Mouse (Mus musculus): ENCODE measurements around the gene Lsm2. TPM values are rescaled to one million over a fixed set of nuclear protein-coding genes. Genes with fewer than 3 reads are reported as not detected.
"Not testable (repeated sequence)": the region's sequence is repeated elsewhere in the genome, so short reads cannot be mapped to it uniquely, and the experiment has no call there.

Gene Lsm2
- polyA plus RNA-seq, 1 experiment from 2014 or later, result 159 TPM

GRCm38 (mm10) chr17:34972069-34972749 lies 9.5 kb upstream of the Lsm2 start, which contains the start of the genes Hspa1a and Hspa1l:
Gene Hspa1a (minus strand): TSS chr17:34972156.
Gene Hspa1l (plus strand): TSS chr17:34972703.
- Histone ChIP-seq H3K27me3 (peaks cover 26% of the 10 kb centered on the region), H3K4me3 (peak within 1 kb of the TSS; percentile 43), H3K27ac (peak within 1 kb of the TSS; percentile 27; the same call in 1 of the 2 replicates), H3K4me2 (peak within 1 kb of the TSS; percentile 78)
- H3K4me1 ChIP-seq, H3K36me3 ChIP-seq, H3K9ac ChIP-seq, H3K9me3 ChIP-seq: not testable (repeated sequence)
- under 1% methylated on average over 33 of the region's 33 CpGs for WGBS
- peak; percentile 92 for ATAC-seq (ENCODE audit: insufficient number of reproducible peaks, low FRiP score, low TSS enrichment, low read depth)

- no peak for ATAC-seq (ENCODE audit: insufficient number of reproducible peaks, low FRiP score, low TSS enrichment, low read depth)
- no peaks in the 10 kb centered on the region for H3K36me3 ChIP-seq
- no peak overlapping the region for H3K27ac ChIP-seq
- no peak overlapping the region for H3K4me2 ChIP-seq
- peaks cover 11% of the 10 kb centered on the region for H3K4me1 ChIP-seq
- no peaks in the 10 kb centered on the region for H3K27me3 ChIP-seq
- no peak overlapping the region for H3K9ac ChIP-seq
- no peaks in the 10 kb centered on the region for H3K9me3 ChIP-seq
- no peak overlapping the region for H3K4me3 ChIP-seq
- 83% methylated on average over 3 of the region's 3 CpGs for WGBS
Observed at GRCm38 (mm10) chr17:34975581-34976492, 5.8 kb upstream of the Lsm2 start.

DNA sequence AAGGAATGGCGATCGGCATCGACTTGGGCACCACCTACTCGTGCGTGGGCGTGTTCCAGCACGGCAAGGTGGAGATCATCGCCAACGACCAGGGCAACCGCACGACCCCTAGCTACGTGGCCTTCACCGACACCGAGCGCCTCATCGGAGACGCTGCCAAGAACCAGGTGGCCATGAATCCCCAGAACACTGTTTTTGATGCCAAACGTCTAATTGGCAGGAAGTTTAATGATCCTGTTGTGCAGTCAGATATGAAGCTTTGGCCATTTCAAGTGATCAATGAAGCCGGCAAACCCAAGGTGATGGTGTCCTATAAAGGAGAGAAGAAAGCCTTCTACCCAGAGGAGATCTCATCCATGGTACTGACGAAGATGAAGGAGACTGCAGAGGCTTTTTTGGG lies 4.7 kb upstream of the Lsm2 start:
- H3K4me2 ChIP-seq, result no peak overlapping the region
- no peaks in the 10 kb centered on the region for H3K36me3 ChIP-seq
- peaks cover 14% of the 10 kb centered on the region for H3K4me1 ChIP-seq
- no peak overlapping the region for H3K27ac ChIP-seq
- no peaks in the 10 kb centered on the region for H3K27me3 ChIP-seq
- no peaks in the 10 kb centered on the region for H3K9me3 ChIP-seq
- no peak overlapping the region for H3K4me3 ChIP-seq
- ATAC-seq (ENCODE audit: insufficient number of reproducible peaks, low FRiP score, low TSS enrichment, low read depth), result no peak
- no peak overlapping the region for H3K9ac ChIP-seq
- 91% methylated on average over 20 of the region's 20 CpGs for WGBS

- Histone ChIP-seq H3K27me3 (no peaks in the 10 kb centered on the region), H3K4me1 (peaks cover 18% of the 10 kb centered on the region), H3K9ac (no peak overlapping the region), H3K9me3 (no peaks in the 10 kb centered on the region), H3K36me3 (no peaks in the 10 kb centered on the region), H3K27ac (no peak overlapping the region), H3K4me2 (no peak overlapping the region), H3K4me3 (no peak overlapping the region)
- ATAC-seq (ENCODE audit: insufficient number of reproducible peaks, low FRiP score, low TSS enrichment, low read depth), result no peak
- 85% methylated on average over 27 of the region's 27 CpGs for WGBS
Observed at GRCm38 (mm10) chr17:34978239-34978638, 3.4 kb upstream of the Lsm2 start.

- Histone ChIP-seq H3K4me1 (peaks cover 21% of the 10 kb centered on the region), H3K27me3 (no peaks in the 10 kb centered on the region), H3K9me3 (no peaks in the 10 kb centered on the region), H3K27ac (no peak overlapping the region), H3K4me2 (no peak overlapping the region), H3K36me3 (no peaks in the 10 kb centered on the region), H3K9ac (no peak overlapping the region), H3K4me3 (no peak overlapping the region)
- WGBS, result 90% methylated on average over 4 of the region's 4 CpGs
- no peak for ATAC-seq (ENCODE audit: insufficient number of reproducible peaks, low FRiP score, low TSS enrichment, low read depth)
Observed at GRCm38 (mm10) chr17:34979631-34980030, 2.0 kb upstream of the Lsm2 start.

GRCm38 (mm10) chr17:34980655-34981054 lies 1.0 kb upstream of the Lsm2 start:
- H3K27ac ChIP-seq, result peak overlapping the region; percentile 100
- H3K9ac ChIP-seq, result peak overlapping the region; percentile 91; the same call in 1 of the 2 replicates
- peaks cover 8% of the 10 kb centered on the region for H3K36me3 ChIP-seq
- no peaks in the 10 kb centered on the region for H3K9me3 ChIP-seq
- peak overlapping the region; percentile 87 for H3K4me3 ChIP-seq
- ATAC-seq (ENCODE audit: insufficient number of reproducible peaks, low FRiP score, low TSS enrichment, low read depth), result no peak
- 9% methylated on average over 2 of the region's 2 CpGs for WGBS
- no peaks in the 10 kb centered on the region for H3K27me3 ChIP-seq
- peaks cover 21% of the 10 kb centered on the region for H3K4me1 ChIP-seq
- H3K4me2 ChIP-seq, result peak overlapping the region; percentile 83

- 0% methylated on average over 15 of the region's 15 CpGs for WGBS
- ATAC-seq (ENCODE audit: insufficient number of reproducible peaks, low FRiP score, low TSS enrichment, low read depth), result no peak
- peak overlapping the region; percentile 83 for H3K4me2 ChIP-seq
Observed at GRCm38 (mm10) chr17:34982328-34982727, 666 bp downstream of the Lsm2 start.

GRCm38 (mm10) chr17:34984218-34984617 lies 2.6 kb downstream of the Lsm2 start:
- no peak overlapping the region for H3K4me3 ChIP-seq
- H3K9me3 ChIP-seq, result no peaks in the 10 kb centered on the region
- no peak overlapping the region for H3K4me2 ChIP-seq
- no peak for ATAC-seq (ENCODE audit: insufficient number of reproducible peaks, low FRiP score, low TSS enrichment, low read depth)
- peaks cover 21% of the 10 kb centered on the region for H3K4me1 ChIP-seq
- H3K36me3 ChIP-seq, result peaks cover 24% of the 10 kb centered on the region
- no peaks in the 10 kb centered on the region for H3K27me3 ChIP-seq
- no peak overlapping the region for H3K27ac ChIP-seq
- no peak overlapping the region for H3K9ac ChIP-seq
- 74% methylated on average over 2 of the region's 2 CpGs for WGBS

More at GRCm38 (mm10) chr17:34982328-34982727, 666 bp downstream of the Lsm2 start:
- Histone ChIP-seq H3K4me3 (peak overlapping the region; percentile 87), H3K36me3 (peaks cover 19% of the 10 kb centered on the region), H3K9me3 (no peaks in the 10 kb centered on the region), H3K9ac (peak overlapping the region; percentile 91), H3K27me3 (no peaks in the 10 kb centered on the region), H3K4me1 (peaks cover 21% of the 10 kb centered on the region), H3K27ac (peak overlapping the region; percentile 100)

- no peaks in the 10 kb centered on the region for H3K27me3 ChIP-seq
- H3K4me3 ChIP-seq, result no peak overlapping the region
- peaks cover 11% of the 10 kb centered on the region for H3K4me1 ChIP-seq
- no peak overlapping the region for H3K27ac ChIP-seq
- H3K9me3 ChIP-seq, result no peaks in the 10 kb centered on the region
- H3K9ac ChIP-seq, result no peak overlapping the region
- no peak overlapping the region for H3K4me2 ChIP-seq
- no peak for ATAC-seq (ENCODE audit: insufficient number of reproducible peaks, low FRiP score, low TSS enrichment, low read depth)
- H3K36me3 ChIP-seq, result peaks cover 35% of the 10 kb centered on the region; the same call in 1 of the 2 replicates
Observed at GRCm38 (mm10) chr17:34994751-34995150, 13.1 kb downstream of the Lsm2 start.

DNA sequence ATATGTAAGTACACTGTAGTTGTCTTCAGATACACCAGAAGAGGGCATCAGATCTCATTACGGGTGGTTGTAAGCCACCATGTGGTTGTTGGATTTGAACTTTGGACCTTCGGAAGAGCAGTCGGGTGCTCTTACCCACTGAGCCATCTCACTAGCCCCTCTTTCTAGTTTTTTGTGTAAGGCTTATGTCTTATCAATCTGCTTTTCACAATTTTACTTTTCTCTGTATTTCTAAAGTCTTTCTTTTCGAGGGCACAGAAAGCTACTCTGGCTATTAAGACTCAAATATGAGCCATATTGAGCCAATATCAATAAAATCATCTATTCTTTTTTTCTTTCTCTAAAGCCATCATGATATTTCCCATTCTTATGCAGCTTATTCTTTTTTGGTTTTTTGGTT lies 13.5 kb downstream of the Lsm2 start:
- not testable (repeated sequence) for H3K9me3 ChIP-seq; H3K4me2 ChIP-seq; H3K4me3 ChIP-seq; ATAC-seq (ENCODE audit: insufficient number of reproducible peaks, low FRiP score, low TSS enrichment, low read depth); H3K27ac ChIP-seq; H3K27me3 ChIP-seq; H3K9ac ChIP-seq
- H3K36me3 ChIP-seq, result peaks cover 35% of the 10 kb centered on the region; the same call in 1 of the 2 replicates
- H3K4me1 ChIP-seq, result peaks cover 15% of the 10 kb centered on the region
- 88% methylated on average over 4 of the region's 4 CpGs for WGBS

DNA sequence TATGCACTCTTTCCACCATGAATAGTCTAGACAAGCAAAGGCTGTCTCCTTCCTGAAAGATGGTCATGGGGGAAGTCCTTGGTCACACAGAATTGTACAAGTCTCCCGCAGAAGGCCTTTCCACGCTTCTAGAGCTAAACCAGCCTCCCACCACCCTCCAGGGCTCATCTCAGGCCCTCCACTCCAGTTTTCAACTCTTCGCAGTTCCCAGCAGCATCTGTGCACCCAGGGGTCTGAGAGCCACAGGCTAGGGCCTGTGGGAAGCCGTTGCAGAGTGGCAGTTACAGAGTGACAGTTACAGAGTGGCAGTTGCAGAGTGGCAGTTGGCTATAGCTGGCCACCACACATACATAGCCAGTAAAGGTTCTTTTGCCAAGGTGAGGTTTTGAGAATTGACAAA lies 14.3 kb downstream of the Lsm2 start:
- H3K4me3 ChIP-seq; H3K27me3 ChIP-seq; H3K27ac ChIP-seq; H3K9me3 ChIP-seq; H3K9ac ChIP-seq; ATAC-seq (ENCODE audit: insufficient number of reproducible peaks, low FRiP score, low TSS enrichment, low read depth); H3K4me2 ChIP-seq: not testable (repeated sequence)
- WGBS, result 95% methylated on average over 4 of the region's 4 CpGs
- H3K4me1 ChIP-seq, result peaks cover 15% of the 10 kb centered on the region
- H3K36me3 ChIP-seq, result peaks cover 35% of the 10 kb centered on the region; the same call in 1 of the 2 replicates
